Mouse (Mus musculus): ENCODE results near the gene Tmem125. TPM values are rescaled to one million over a fixed set of nuclear protein-coding genes. Genes with fewer than 3 reads are reported as not detected.

Gene Tmem125
- 0.92 and 9.3 TPM in 2 replicates for polyA plus RNA-seq (2012; rRNA removed; ENCODE audit: low replicate concordance)

DNA sequence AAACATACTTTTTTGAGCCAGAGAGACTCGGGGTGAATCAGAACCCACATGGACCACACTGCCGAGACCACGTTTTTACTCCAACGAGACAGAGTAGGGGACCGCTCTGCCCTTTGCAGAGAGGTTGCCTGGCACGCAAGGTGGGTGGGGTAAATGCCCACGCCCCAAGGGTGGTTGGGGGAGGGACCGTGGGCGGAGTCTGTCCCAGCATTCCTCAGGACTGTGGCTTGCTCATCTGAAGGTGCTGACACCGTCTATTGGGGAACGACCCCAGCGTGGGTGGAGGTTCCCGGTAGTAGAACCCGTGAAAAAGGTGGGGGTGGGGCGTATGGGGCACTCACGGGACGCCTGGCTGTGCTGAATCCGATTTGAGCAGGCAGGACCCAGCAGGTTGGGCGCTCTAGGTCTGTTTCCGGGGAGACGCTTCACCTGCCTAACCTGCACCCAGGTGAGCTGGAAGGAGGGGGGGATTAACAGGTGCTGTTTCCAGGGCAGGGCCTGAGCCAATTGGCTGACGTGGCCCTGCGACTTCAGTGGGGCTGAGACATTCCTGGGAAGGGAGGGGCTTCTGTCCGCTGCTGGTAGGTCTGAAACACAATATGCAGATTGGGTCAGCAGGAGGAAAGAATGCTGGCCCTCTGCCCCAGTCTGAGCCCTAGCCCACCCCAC is at the start of gene Tmem125:
TSS of gene Tmem125 (minus strand) at position 453 of the 669 bp plus-strand sequence.

DNA sequence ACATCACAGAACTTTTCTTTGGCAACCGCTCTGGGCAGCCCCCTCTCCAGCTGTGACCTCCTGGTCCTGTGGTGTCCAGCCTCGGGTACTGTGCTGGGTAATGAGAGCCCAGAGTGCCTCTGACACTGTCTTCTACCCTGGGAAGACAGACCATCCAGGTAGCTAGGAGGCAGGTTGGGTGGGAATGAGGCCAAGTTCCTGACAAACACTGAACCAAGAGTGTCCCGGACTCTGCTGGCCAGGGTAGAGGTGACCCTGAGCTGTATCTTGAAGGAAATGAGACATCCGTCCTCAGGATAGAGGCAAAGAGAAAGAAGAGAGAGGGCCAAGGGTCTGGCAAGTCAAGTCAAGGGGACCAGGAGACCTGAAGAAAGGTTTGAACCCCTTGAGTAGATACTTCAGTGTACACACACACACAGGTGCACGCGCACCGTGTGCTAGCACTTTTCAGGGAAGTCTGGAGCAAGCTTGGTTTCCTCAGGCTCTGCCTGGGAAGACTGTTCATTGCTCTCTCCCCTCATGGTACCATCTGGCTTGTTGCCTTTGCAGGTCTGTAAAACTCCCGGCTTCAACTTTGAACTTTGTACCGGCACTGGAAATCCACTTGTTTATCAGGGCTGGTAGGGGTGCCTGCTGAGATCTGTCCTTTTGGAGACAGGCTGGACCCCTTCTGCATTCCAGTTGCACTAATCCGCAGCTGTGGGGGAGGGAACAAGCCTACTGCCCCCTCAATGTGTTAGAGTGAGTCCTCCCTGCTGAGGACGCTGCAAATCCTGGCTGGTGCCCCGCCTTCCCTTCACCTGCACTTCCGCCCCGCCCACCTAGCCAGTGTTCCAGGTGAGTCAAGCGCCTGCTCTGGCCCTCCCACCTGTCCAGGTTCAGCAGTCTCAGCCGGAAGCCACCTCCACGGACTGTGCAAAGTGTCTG is 17.2 kb downstream of the Tmem125 start, which contains the start of gene 2610528J11Rik:
TSS of gene 2610528J11Rik (plus strand) at position 592 of the 927 bp plus-strand sequence.

Other genes starting within 250 kb of the Tmem125 start
- gene Szt2, start 134.8 kb downstream of the Tmem125 start, polyA plus RNA-seq (2012; rRNA removed; ENCODE audit: low replicate concordance), result 16.5 and 34.0 TPM in 2 replicates
- gene Med8, start 134.7 kb downstream of the Tmem125 start, polyA plus RNA-seq (2012; rRNA removed; ENCODE audit: low replicate concordance), result 37.6 and 44.0 TPM in 2 replicates
- 183 and 207 TPM in 2 replicates for gene Elovl1, start 116.0 kb downstream of the Tmem125 start, polyA plus RNA-seq (2012; rRNA removed; ENCODE audit: low replicate concordance)
- 2.6 and 29.1 TPM in 2 replicates for gene Cdc20, start 106.7 kb downstream of the Tmem125 start, polyA plus RNA-seq (2012; rRNA removed; ENCODE audit: low replicate concordance)
- 0.09 TPM in 1 of 2 replicates, not detected in the other for gene Mpl, start 86.5 kb downstream of the Tmem125 start, polyA plus RNA-seq (2012; rRNA removed; ENCODE audit: low replicate concordance)
- gene Tie1, start 54.0 kb downstream of the Tmem125 start, polyA plus RNA-seq (2012; rRNA removed; ENCODE audit: low replicate concordance), result 63.5 and 115 TPM in 2 replicates
- 9.1 TPM in 1 of 2 replicates, not detected in the other for gene 2610528J11Rik, start 17.0 kb downstream of the Tmem125 start, polyA plus RNA-seq (2012; rRNA removed; ENCODE audit: low replicate concordance)
- gene Cfap57, start 76.7 kb upstream of the Tmem125 start, polyA plus RNA-seq (2012; rRNA removed; ENCODE audit: low replicate concordance), result 0.06 TPM in 1 of 2 replicates, not detected in the other
- gene Ebna1bp2, start 76.8 kb upstream of the Tmem125 start, polyA plus RNA-seq (2012; rRNA removed; ENCODE audit: low replicate concordance), result 18.4 and 38.8 TPM in 2 replicates
- gene Olfr62, start 114.9 kb upstream of the Tmem125 start, polyA plus RNA-seq (2012; rRNA removed; ENCODE audit: low replicate concordance), result not detected in 2 replicates
- not detected in 2 replicates for gene Olfr1342, start 148.7 kb upstream of the Tmem125 start, polyA plus RNA-seq (2012; rRNA removed; ENCODE audit: low replicate concordance)
- not detected in 2 replicates for gene Olfr1341, start 159.5 kb upstream of the Tmem125 start, polyA plus RNA-seq (2012; rRNA removed; ENCODE audit: low replicate concordance)
- gene Olfr1340, start 176.1 kb upstream of the Tmem125 start, polyA plus RNA-seq (2012; rRNA removed; ENCODE audit: low replicate concordance), result not detected in 2 replicates
- not detected in 2 replicates for gene Olfr1339, start 188.1 kb upstream of the Tmem125 start, polyA plus RNA-seq (2012; rRNA removed; ENCODE audit: low replicate concordance)
- not detected in 2 replicates for gene Olfr1338, start 214.7 kb upstream of the Tmem125 start, polyA plus RNA-seq (2012; rRNA removed; ENCODE audit: low replicate concordance)
- gene Olfr1337, start 238.5 kb upstream of the Tmem125 start, polyA plus RNA-seq (2012; rRNA removed; ENCODE audit: low replicate concordance), result not detected in 2 replicates